Mouse (Mus musculus) heart, embryonic 16.5 days (tissue): ENCODE measurements at regions not wholly inside any gene's neighbourhood (a gene's known extent, or its start where the extent isn't known, plus 50 kb on each side); places are given as distances from the start of the nearest gene placed in this dataset.

Source experiments
- ATAC-seq: fragments of 200-750 bp; cut with Nextera tagmentation; replicated peaks from 2 replicates; pipeline ENCODE4 v1.8.0; 2017; ENCODE audit warnings: moderate number of reproducible peaks; ENCODE audit not compliant: insufficient read depth, low FRiP score; ENCODE audit errors: extremely low read depth
- H3K27ac ChIP-seq: fragments of 300-500 bp; sonication (generic); 2 replicates; pipeline ENCODE4 v1.5.1; 2014; ENCODE audit warnings: mild to moderate bottlenecking, low read length, control low read depth, moderate library complexity
- H3K27me3 ChIP-seq: fragments of 300-500 bp; sonication (generic); 2 replicates; pipeline ENCODE4 v1.6.1; 2014; ENCODE audit warnings: low read length, mixed read lengths; ENCODE audit not compliant: control insufficient read depth, insufficient read depth
- H3K36me3 ChIP-seq: fragments of 300-500 bp; sonication (generic); 2 replicates; pipeline ENCODE4 v1.6.1; 2014; ENCODE audit not compliant: control insufficient read depth, insufficient read depth
- H3K4me1 ChIP-seq: fragments of 300-500 bp; sonication (generic); 2 replicates; pipeline ENCODE4 v1.6.1; 2014; ENCODE audit warnings: low read length, mixed read lengths; ENCODE audit not compliant: control insufficient read depth, insufficient read depth
- H3K4me2 ChIP-seq: fragments of 300-500 bp; sonication (generic); 2 replicates; pipeline ENCODE4 v1.6.1; 2014; ENCODE audit warnings: low read depth, mild to moderate bottlenecking, control low read depth, low read length
- H3K4me3 ChIP-seq: fragments of 300-500 bp; sonication (generic); 2 replicates; pipeline ENCODE4 v1.5.1; 2014; ENCODE audit warnings: mild to moderate bottlenecking, control low read depth, low read length
- H3K9ac ChIP-seq: fragments of 300-500 bp; sonication (generic); 2 replicates; pipeline ENCODE4 v1.6.1; 2014; ENCODE audit warnings: low read length, control low read depth
- H3K9me3 ChIP-seq: fragments of 300-500 bp; sonication (generic); replicated peaks from 2 replicates; pipeline ENCODE4 v1.6.1; 2016; ENCODE audit warnings: low read length; ENCODE audit not compliant: control insufficient read depth
- WGBS: fragments of 180-500 bp; shearing (Covaris S2); extraction: QIAGEN DNeasy Blood & Tissue Kit; methylation state at CpG from one replicate; pipeline ENCODE4 v1.1.7; 2014; 5-methylcytosine and 5-hydroxymethylcytosine counted together

GRCm38 (mm10) chr15:97151793-97152192, 95.1 kb upstream of the Pced1b start:
- H3K9me3 ChIP-seq: no peaks in the 10 kb centered on the region; the same call in 1 of the 2 replicates
- H3K27me3 ChIP-seq: no peaks in the 10 kb centered on the region
- no peaks in the 10 kb centered on the region for H3K4me1 ChIP-seq
- H3K4me3 ChIP-seq: no peak overlapping the region
- ATAC-seq: no peak
- no peak overlapping the region for H3K4me2 ChIP-seq
- no peak overlapping the region for H3K9ac ChIP-seq
- 83% methylated on average over 12 of the region's 12 CpGs for WGBS
- H3K27ac ChIP-seq: no peak overlapping the region
- no peaks in the 10 kb centered on the region for H3K36me3 ChIP-seq

DNA sequence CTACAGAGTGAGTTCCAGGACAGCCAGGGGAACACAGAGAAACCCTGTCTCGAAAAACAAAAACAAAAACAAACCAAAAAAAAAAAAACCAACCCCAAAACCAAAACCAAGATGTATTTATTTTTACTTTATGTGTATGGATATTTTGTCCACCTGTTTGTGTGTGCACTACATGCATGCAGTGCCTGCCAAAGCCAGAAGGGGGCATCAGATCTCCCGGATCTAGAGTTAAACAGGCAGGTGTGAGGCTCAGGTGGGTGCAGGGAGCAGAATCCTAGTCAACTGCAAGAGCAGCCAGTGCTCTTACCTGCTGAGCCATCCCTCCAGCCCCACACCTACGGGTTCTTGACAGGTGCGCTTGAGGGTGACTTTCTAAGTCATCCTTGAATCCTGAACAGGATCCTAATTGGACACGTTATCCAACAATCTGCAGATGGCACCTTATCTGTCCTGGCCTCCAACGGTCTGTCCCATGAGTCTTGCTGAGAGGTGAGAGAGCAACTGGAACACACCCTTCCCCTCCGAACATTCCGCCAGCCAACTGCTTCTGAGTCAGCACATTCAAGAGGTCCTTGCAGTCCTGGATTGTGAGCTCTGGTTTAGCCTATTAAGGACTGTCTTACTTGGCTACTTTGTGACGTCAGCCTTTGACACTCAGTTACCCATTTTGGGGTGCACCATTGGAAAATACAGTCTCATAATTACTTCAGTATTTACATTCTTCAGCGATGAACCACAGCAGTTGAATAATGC, 95.4 kb upstream of the Slc38a4 start:
- H3K27ac ChIP-seq: no peak overlapping the region
- H3K4me3 ChIP-seq: no peak overlapping the region
- ATAC-seq: no peak
- no peaks in the 10 kb centered on the region; the same call in 1 of the 2 replicates for H3K9me3 ChIP-seq
- no peaks in the 10 kb centered on the region for H3K36me3 ChIP-seq
- H3K27me3 ChIP-seq: no peaks in the 10 kb centered on the region
- no peak overlapping the region for H3K9ac ChIP-seq
- H3K4me1 ChIP-seq: no peaks in the 10 kb centered on the region
- 76% methylated on average over 10 of the region's 10 CpGs for WGBS
- no peak overlapping the region for H3K4me2 ChIP-seq

DNA sequence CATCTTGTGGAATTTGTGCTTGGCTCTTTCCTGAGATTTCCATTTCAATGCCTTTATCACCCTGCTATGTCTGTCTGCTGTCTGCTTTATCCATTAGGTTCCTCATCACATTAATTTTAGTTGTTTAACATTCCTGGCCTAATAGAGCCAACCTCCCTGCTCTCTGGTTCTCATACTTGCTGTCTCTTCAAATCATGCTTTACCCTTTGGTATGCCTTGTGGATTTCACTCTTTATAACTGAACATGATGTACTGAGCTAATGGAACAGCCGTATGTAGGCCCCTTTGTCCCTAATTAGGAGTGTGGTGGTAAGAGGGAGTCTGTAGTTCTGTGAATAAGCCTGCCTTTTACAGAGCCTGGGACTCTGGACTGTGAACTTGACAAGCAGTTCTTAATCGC, 86.2 kb upstream of the Slc38a4 start:
- H3K9me3 ChIP-seq: peaks cover 6% of the 10 kb centered on the region; the same call in 1 of the 2 replicates
- no peak overlapping the region for H3K4me2 ChIP-seq
- H3K27ac ChIP-seq: no peak overlapping the region
- H3K4me3 ChIP-seq: no peak overlapping the region
- H3K4me1 ChIP-seq: no peaks in the 10 kb centered on the region
- no peaks in the 10 kb centered on the region for H3K36me3 ChIP-seq
- no peaks in the 10 kb centered on the region for H3K27me3 ChIP-seq
- ATAC-seq: no peak
- H3K9ac ChIP-seq: no peak overlapping the region
- 75% methylated on average over 2 of the region's 2 CpGs for WGBS

DNA sequence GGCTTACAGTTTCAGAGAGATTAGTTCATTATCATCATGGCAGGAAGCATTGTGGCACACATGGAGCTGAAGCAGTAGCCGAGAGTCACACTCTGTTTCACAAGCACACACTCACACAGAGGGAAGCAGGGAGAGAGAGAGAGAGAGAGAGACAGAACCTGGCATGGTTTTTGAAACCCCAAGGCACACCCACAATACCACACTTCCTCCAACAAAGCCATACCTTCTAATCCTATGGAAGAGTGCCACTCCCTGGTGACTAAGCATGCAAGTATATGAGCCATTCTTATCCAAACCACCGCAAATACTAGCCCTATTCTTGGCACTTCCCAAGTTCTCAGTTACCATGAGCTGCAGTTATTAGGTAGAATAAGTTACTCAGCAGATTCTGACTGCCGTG, 82.5 kb upstream of the Slc38a4 start:
- 77% methylated on average over 3 of the region's 3 CpGs for WGBS
- H3K4me2 ChIP-seq: no peak overlapping the region
- H3K27me3 ChIP-seq: no peaks in the 10 kb centered on the region
- no peak overlapping the region for H3K4me3 ChIP-seq
- H3K36me3 ChIP-seq: no peaks in the 10 kb centered on the region
- H3K9me3 ChIP-seq: peaks cover 6% of the 10 kb centered on the region; the same call in 1 of the 2 replicates
- no peak overlapping the region for H3K9ac ChIP-seq
- H3K4me1 ChIP-seq: no peaks in the 10 kb centered on the region
- ATAC-seq: no peak
- no peak overlapping the region for H3K27ac ChIP-seq

GRCm38 (mm10) chr15:97135291-97135690, 79.5 kb upstream of the Slc38a4 start:
- 7% methylated on average over 11 of the region's 11 CpGs for WGBS
- 0 out of 2 replicates have a peak overlapping the region, but pooled peaks have one; percentile 3 for H3K9ac ChIP-seq

GRCm38 (mm10) chr15:97127771-97128170, 72.0 kb upstream of the Slc38a4 start:
- no peak overlapping the region for H3K4me3 ChIP-seq
- WGBS: 81% methylated on average over 8 of the region's 8 CpGs
- no peak overlapping the region for H3K4me2 ChIP-seq
- no peaks in the 10 kb centered on the region for H3K27me3 ChIP-seq
- H3K36me3 ChIP-seq: no peaks in the 10 kb centered on the region
- no peak overlapping the region for H3K9ac ChIP-seq
- no peak for ATAC-seq
- H3K27ac ChIP-seq: no peak overlapping the region
- H3K4me1 ChIP-seq: no peaks in the 10 kb centered on the region
- H3K9me3 ChIP-seq: no peaks in the 10 kb centered on the region

More at GRCm38 (mm10) chr15:97135291-97135690, 79.5 kb upstream of the Slc38a4 start:
- Histone ChIP-seq H3K27ac (no peak overlapping the region), H3K4me3 (no peak overlapping the region), H3K36me3 (no peaks in the 10 kb centered on the region), H3K27me3 (no peaks in the 10 kb centered on the region), H3K9me3 (peaks cover 6% of the 10 kb centered on the region; the same call in 1 of the 2 replicates), H3K4me2 (0 out of 2 replicates have a peak overlapping the region, but pooled peaks have one; percentile 27), H3K4me1 (no peaks in the 10 kb centered on the region)
- ATAC-seq: no peak

DNA sequence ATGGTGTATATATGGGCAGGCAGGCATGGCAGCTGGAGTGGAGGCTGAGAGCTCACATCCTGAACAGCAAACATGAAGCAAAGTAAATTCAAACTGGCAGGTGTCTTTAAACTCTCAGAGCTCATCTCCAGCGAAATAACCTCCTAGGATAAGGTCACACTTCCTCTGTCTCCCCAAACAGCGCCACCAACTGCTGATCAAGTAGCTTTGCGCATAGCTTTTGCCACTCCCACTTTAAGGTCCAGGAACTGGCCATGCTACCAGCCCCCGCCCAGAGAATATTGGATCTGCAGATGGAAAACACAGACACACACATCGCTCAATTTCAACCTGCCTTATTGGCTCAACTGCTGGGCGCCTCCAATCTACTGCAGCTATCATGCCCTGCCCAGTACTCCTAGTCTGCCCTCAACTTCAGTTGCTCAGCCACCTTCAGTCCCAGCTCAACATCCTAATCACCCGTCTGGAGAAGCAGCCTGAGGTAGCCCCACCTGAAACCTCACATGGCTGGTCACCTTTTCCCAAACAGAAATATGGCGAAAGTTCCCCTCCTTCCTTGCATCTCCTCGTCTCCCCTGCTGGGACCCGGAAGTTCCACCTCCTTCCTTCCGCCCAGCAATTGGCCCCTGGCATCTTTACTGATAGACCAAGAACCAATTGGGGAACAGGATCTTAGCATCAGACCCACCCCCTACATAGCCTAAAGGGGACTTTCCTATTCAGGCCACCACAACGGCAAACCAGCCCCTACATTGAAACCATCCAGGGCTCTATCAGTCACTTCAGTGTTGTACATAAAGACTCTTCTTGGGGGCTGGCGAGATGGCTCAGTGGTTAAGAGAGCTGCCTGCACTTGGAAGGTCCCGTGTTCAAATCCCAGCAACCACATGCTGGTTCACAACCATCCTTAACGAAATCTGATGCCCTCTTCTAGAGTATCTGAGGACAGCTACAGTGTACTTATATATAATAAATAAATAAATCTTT, 70.4 kb upstream of the Slc38a4 start:
- no peak overlapping the region for H3K9ac ChIP-seq
- H3K4me1 ChIP-seq: 0 out of 2 replicates have a peak, but pooled peaks cover 2% of the 10 kb centered on the region
- H3K36me3 ChIP-seq: no peaks in the 10 kb centered on the region
- H3K27me3 ChIP-seq: no peaks in the 10 kb centered on the region
- H3K4me2 ChIP-seq: no peak overlapping the region
- H3K27ac ChIP-seq: no peak overlapping the region
- ATAC-seq: no peak
- 84% methylated on average over 15 of the region's 15 CpGs for WGBS
- H3K9me3 ChIP-seq: no peaks in the 10 kb centered on the region
- no peak overlapping the region for H3K4me3 ChIP-seq

DNA sequence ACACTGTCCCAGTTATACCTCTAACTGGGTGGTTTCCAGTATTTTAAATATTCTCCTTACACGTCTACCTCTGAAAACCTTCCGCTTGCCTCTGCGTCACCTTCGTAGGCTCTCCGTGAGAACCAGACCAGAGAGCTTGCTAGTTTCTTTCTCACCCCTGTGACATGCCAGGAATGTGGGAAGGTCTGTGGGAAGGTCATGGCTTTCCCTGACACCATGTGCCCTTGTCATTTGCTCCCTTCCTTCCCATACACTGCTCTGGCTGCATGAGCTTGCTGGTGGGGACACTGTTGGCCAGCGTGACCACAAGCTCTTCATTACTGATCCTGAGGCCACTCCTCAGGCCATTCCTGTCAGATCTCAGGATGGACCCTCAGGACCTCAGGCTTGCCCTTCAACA, 66.5 kb upstream of the Slc38a4 start:
- Histone ChIP-seq H3K4me3 (no peak overlapping the region), H3K4me2 (no peak overlapping the region), H3K9ac (no peak overlapping the region), H3K36me3 (no peaks in the 10 kb centered on the region), H3K9me3 (no peaks in the 10 kb centered on the region), H3K27me3 (no peaks in the 10 kb centered on the region), H3K4me1 (0 out of 2 replicates have a peak, but pooled peaks cover 2% of the 10 kb centered on the region), H3K27ac (peak overlapping the region; percentile 33)
- WGBS: 53% methylated on average over 6 of the region's 6 CpGs
- ATAC-seq: peak; percentile 79
